Mouse (Mus musculus) spleen, adult 18-20 months (tissue): ENCODE data around the gene N4bp2l1.
"Not testable (repeated sequence)": the region's sequence is repeated elsewhere in the genome, so short reads cannot be mapped to it uniquely, and the experiment has no call there.

Experiments used
- DNase-seq, 2 experiments: peaks; one replicate each; pipeline ENCODE4 v3.0.0; 2022; ENCODE audit warnings: mixed read lengths in 2 of 2

Gene N4bp2l1

DNA sequence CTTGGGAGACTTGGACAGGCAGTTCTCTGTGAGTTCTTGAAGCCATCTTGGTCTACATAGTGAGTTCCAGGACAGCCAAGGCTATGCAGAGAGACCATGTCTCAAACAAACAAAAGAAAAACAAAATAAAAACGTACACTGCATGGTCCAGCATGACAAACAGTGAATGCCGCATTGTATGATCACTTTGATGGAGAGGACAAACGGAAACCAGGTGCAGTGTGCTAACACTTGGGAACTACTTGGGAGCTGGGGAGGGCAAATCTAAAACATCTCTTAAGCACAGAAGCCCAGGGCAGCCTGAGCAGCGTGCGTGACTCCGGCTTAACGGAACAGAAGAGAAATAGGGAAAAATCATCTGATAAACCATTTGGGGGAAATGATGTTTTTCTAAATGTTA lies at the start of gene N4bp2l1:
Gene N4bp2l1 (minus strand): TSS at position 101 of the 400 bp plus-strand sequence.
- no peak for DNase-seq

DNA sequence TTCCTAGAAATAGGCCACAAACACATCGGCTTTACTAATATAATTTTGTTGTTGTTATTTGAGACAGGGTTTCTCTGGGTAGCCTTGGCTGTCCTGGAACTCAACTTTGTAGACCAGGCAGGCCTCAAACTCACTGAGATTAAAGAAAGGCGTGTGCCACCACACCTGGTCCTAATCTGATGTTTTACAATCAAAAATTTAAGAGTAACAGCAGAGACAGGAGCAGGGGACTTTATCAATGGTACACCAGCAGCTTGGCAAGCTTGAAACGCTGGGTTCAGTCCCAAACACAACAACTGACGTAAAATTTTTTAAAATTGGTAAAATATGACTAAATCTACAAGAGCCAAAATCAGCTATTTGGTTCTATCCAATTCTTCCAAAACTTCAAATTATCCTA lies 47.9 kb upstream of the N4bp2l1 start:
- no peak for DNase-seq

DNA sequence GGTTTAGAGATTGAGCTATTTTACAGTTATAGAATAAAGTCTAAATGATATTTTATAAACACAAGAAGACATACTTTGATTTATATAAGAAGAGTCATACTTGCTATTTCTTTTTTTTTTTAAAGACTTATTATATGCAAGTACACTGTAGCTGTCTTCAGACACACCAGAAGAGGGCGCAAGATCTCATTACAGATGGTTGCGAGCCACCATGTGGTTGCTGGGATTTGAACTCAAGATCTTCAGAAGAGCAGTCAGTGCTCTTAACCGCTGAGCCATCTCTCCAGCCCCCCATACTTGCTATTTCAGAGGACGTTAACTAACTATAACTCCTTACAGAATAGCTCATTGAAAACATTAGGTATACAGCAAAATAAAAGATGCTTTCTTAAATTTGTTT lies 46.4 kb upstream of the N4bp2l1 start:
- not testable (repeated sequence) for DNase-seq

DNA sequence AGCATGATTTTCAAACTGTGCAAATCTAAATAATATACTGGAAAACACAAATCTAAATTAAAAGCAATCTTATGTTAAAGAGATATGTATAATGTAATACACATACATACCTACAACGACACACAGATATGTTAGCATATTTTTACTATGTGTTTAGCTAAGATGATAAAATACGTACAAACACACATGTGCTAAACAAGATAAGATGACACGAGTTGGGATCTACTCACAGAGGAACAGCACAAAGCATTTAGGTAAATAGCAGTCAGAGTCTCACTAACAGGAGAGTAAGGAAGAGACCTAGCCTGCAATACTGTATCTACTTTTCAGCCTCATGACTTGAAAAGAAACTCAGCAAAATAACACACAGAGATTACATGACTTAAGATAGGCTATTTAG lies 44.5 kb upstream of the N4bp2l1 start:
- DNase-seq: no peak

DNA sequence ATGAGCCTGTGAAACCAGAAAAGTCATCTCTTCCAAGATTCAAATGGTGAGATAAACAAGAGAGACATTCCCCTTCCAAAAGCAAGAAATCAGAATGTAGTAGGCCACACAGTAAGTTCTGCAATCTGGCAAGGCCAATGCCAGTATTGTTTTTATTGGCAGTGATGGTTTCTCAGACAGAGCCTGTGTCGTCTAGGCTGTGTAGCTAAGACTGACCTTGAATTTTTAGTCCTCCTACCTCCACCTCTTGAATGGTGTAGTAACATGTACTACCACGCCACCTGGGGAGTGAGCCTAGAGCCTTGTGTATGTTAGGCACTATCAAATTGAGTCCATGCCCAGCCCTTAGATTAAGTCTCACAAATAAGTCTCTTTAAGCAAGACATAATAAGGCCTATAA lies 32.7 kb upstream of the N4bp2l1 start:
- no peak for DNase-seq

DNA sequence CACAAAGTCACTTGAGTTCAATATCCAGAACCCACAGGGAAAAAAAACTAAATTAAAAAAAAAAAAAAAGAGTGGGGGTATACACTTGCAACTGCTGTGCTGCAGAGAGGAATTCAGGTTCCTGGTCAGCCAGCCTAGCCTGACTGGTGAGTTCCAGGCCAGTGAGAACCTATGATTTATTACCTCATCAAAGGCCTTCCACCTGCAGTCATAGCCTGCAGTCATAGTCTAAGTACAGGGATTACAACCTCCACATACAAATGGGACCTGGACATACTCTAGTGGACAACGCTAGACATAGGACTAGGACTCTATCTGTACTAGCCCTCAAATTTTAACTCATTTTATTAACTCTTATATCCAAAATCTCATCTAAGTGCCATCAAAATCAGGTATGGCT lies 32.3 kb upstream of the N4bp2l1 start:
- DNase-seq: no peak

DNA sequence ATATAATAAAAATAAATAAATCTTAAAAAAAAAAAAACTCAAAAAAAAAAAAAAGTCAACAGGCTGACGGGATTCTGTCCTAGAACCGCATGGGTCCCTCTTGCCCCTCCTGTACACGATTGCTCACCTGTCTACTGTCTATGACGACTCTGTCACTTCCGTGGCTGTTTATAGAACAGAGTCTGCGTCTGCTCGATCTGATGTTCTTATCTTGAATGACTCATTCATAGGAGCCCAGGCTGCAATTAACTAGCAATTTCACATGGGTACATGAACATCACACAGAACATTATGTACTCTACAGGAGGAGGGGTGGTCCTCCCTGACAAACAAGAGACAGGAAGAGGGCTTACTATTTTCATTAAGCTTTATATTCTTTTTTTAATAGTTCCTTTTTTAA lies 28.5 kb upstream of the N4bp2l1 start:
- no peak for DNase-seq

DNA sequence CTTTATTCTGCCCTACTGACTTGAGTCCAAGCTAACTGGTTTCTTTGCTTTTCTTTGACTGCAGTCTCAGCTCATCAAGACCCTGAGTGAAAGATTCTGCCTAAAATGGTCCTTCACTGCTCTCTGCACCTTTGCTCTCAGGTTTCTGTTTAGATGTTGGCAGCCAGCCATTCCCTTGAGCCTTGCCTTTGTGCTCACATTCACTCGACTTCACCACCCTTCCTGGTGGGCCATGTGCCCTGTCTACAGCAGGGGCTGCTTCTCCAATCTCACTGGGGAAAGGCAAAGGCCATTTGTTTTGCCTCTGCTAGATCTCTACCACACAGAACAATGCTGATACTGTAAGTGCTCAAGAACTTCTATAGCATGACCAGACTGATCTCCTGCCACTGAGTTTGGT lies 25.8 kb upstream of the N4bp2l1 start:
- no peak for DNase-seq

DNA sequence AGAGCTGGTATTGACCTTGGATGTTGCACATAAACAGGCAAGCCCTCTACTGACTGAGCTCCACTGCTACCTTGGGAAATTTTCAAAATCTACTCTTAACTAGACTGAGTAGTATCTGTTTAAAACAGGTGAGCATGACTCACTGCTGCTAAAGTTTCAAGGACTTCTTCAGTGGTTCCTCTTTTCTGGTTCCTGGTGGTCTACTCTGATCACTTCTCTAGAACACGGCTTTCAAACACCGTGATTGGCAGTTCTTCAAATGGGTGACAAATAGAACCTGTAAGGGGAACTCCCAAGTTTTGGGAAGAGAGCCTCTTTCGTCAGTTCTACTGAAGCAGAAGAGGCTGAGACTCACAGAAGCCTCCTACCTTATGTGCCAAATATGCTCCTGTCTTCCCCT lies 24.6 kb upstream of the N4bp2l1 start:
- no peak for DNase-seq

DNA sequence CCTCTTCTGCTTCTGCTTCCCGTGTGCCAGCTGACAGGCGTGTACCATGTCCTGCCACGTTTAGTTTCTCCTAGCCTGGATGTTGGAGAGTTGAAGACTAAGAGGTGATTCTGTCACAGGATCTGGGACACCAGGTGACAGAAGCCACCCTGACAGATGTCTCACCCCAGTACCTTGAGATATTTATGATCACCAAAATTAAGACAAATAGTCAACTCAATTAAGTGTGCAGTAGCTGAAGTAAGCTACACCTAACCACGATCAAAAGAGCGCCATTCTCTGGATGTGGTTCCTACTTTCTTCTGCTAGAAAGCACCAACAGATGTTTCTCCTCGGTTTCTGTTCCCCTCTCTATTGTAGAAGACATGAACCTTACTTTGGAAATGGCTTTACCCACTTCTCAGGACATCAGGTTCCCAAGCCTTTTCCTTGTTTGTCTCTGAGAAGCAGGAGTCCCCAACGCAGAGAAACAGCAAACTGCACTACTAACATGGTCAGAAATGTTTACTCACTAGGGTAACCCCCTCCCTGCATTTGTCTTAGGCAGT lies 23.7 kb upstream of the N4bp2l1 start:
- no peak for DNase-seq

DNA sequence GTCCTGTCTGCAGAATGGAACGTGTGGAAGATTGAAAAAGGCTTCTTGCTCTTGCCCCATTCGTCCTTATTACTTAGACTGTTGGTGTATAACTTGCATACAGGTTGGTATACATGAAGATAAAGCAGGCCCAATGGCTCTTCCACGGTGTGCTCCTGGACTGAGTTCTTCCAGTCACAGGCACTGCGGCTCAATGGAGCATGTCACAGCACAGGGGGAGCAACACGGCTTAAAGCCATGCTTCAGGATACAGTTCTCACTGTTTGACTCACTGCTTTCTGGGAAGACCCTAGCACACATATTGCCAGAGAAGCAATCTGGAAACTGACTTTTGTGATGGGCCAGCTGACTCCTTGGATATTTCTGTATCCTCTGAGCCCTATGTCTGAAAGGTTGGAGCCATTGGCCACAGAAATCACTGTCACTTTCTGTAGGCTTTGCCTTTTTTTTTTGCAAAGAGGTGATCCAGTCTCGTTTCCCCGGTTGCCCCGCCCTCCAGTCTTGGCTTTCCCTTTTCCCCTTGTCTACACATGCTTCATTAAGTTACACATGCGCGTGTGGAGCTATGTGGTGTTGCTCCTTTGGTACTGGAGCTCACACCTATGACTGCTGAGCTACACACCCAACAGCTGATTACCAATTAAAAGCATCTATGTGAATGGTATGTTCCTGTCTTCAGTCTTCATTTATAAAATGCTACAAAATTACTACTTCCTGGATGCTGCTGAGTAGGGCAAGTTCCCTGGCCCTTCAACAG lies 21.8 kb upstream of the N4bp2l1 start:
- no peak for DNase-seq

DNA sequence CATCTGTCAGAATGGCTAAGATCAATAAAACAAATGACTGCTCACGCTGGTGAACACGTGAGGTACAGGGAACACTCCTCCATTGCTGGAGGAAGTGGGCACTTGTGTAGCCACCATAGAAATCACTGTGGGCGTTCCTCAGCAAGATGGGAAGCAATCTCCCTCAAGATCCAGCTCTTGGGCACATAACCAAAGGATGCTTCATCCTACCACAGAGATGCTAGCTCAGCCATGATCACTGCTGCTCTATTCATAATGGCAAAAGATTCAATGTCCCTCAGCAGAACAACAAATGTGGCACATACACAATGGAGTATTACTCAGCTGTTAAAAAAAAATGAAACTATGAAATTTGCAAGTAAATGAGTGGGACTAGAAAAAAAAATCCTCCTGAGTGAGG lies 19.7 kb upstream of the N4bp2l1 start:
- DNase-seq: no peak

DNA sequence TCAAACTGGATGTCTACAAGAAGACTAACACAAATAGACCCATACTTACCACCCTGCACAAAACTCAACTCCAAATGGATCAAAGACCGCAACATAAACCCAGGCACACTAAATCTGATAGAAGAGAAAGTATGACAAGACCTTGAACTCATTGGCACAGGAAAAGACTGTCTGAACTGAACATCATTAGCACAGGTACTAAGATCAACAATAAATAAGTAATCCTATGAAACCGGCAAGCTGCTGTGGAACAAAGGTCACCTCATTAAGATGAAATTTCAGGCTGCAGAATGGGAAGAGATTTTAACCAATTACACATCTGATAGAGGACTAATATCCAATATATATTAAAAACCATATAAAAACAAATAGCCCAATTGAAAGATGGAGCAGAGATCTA lies 19.2 kb upstream of the N4bp2l1 start:
- no peak for DNase-seq

DNA sequence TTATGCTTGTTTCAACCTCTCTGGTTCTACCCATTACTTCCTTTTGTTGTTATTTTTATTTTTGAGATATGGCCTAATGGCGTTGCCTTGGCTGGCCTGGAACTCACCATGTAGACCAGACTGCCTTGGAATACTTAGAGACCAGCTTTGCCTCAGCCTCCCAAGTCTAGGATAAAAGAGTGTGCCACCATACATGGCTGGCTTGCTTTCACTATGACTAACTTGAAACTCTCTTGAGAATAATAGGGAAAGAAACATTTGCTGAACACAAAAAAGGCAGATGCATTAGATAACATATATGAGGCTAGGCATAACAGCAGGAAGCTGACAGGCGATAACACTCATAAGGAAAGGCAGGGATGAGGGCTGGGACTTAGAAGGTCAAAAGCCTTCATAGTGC lies 17.1 kb upstream of the N4bp2l1 start:
- no peak for DNase-seq

DNA sequence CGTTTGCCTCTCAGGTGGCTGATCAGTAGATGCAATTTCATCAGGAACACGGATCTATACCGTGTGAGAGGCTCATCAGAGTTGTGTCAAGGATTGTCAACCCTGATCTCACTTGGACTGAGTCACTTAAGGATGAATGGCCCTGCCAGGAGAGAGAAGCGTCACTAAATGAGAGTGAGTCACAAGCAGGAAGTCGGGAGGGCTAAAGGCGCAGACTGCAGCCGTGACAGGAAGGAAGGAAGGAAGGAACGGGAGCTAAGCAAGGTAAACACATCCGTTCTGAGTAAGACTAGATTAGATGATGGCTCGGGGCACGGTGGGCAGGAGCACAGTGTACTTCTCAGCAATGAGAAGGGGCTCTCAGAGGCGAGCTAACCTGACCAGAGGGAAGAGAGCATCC lies 14.7 kb upstream of the N4bp2l1 start:
- DNase-seq: peak; percentile 30 to 37

DNA sequence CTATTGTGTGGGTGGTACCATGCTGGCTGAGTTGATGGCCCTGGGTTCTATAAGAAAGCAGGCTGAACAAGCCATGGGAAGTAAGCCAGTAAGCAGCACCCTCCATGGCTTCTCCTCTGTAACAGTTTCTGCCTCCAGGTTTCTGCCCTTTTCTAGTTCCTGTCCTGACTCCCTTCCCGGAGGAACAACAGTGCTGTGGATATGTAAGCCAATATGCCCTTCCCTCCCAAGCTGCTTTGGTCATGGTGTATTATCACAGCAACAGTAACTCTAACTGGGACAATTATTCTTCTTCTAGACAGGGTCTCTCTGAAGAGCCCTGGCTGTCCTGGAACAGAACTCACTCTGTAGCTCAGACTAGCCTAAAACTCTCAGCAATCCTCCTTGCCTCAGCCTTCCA lies 14.1 kb upstream of the N4bp2l1 start:
- no peak for DNase-seq

DNA sequence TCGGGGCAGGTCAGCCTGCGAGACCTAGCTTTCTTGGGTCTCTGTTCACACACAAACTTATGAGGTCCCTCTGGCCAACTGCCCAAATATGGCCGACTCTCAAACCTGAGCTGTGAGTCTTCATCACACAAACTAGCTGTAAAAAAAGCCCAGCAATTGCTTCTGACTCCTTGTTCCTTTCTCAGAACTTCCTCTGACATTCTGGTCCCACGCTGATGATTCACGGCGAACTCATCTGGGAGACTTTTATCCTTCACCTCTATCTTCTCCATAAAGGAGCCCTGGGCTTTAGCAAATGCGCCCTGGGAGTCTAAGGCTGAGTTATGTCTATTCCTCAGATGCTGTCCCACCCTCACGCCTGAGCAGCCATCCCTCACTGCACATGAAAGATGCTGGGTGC lies 10.6 kb upstream of the N4bp2l1 start:
- no peak for DNase-seq

DNA sequence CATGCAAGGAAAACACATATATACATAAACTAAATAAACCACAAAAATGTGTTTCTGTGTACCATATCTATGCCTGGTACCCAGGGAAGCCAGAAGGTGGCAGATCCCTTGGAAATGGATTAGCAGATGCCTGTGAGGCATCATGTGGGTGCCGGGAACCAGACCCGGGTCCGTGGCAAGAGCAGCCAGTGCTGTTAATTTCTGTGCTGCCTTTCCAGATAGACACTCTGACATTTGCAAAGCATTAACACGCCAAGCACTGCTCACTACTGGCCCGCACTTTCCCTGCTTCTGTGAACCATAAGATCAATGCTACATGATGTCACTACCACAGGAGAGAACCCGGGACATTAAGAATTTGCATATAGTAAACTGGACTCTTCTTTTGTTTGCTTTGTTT lies 9.1 kb upstream of the N4bp2l1 start:
- DNase-seq: no peak

DNA sequence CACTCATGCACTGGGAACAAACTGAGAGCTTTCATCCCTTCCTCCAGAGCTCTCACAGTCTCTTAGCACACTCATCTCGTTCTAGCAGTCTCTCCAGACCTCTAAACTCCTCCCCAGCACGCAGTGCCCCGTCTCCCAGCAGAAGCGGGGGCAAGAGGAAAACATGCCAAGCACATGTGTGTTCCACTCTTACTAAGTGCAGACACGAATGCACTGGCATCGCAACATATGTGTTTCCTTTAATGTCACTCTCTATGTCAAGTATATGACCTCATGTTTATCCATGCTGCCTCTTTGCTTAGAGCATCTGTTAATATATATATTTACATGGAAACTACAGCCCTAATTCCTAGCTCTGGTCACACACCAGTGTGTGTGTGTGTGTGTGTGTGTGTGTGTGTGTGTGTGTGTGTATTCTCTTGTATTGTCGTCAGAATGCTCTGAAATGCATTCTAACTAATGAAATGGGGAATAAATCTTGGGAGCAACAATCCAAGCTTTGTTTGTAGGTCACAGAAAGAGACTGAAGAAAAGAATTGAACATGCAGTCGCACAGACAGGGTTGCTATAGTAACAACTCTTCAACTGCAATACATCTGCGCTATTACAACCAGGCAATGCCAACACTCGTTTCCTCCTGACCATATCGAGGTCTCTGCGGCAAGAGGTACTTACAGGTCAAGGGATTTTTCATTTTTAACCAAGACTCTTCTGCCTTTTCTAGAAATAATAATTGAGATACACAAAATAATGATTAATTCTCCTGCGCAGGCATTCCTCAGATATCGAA lies 4.6 kb upstream of the N4bp2l1 start:
- no peak for DNase-seq

DNA sequence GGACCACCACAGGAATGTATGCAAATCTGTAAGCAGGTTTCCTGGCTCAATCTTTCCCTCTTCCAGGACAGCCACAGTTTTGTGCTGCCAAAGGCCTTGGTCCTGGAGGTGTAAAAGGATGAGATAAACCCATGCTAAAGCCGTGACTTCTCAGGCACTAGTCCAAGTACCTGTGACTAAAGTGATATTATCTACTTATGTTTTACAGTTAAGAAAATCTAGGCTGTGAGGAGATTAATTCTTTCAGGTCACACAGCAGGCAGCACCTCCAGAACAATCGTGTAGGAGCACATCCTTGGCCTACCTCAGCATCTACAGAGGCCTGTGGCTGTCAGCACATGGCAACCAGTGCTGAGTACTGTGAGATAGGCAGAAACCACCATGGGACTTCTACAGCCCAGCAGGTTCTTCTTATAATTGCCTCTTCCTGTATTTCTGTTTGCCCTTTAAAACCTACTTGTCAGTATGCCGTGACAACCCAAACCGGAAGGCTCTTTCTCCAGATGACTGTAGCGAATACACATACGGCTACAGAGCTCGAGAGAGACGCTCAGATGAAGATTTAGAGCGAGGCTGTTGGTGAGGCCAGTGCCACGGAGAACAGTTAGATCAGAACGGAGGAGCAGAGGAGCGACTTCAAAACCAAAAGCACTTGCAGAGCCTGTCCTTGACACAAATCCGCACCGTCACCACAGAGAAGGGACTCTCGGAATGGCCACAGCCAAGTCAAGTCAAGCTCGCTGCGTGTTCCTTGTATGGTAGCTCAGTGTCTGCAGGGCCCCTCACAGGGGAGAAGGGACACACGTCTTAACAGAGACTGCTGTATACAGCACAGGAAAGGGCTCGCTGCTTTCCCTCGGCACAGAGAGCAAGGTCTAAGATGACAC lies 3.8 kb upstream of the N4bp2l1 start:
- peak; percentile 28 to 59 for DNase-seq

DNA sequence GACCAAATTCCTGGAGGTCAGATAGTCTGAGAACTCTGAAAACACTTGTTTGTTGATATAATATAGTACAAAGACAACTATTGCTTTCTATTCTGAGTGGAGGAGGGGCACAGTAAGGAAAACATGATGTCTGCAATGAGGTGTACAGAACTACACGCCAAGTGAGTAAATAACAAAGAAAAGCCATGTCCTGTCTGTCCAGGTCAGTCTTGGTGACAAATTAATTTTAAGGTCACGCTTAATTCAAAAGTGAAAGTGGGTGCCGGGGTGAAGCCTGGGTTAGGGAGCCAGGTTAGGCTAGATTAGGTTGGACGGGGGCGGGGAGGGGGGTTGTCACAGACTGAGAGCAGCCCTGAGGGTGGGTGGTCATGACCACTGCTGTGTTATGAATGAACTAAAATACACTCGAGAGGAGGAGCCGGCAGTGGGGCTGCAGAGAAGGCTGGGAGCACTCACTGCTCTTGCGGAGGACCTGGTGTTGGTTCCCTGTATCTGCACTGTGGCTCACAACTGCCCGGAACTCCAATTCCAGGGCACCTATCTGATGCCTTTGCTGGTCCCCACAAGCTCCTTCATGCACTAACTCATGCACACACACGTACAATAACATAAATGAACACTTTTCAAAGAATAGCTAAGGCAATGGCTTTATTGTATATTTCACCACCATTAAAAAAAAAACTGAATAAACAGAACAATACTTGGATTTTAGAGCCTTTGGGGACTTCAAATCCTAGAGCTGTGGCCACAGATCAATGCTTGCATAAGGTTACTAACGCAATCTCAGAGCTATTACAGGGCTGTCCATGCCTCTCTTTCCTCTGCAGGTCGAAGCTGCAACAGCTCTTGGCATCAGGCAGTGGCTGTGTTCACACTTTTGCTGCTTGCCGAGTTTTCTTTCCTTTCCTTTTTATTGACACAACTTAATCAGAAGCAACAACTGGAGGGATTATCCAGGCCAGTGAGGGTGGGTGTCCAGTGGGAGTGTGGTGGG lies 2.6 kb upstream of the N4bp2l1 start:
- DNase-seq: no peak
